Mouse (Mus musculus): ENCODE results near the gene Gmfb.

The Gmfb gene

DNA sequence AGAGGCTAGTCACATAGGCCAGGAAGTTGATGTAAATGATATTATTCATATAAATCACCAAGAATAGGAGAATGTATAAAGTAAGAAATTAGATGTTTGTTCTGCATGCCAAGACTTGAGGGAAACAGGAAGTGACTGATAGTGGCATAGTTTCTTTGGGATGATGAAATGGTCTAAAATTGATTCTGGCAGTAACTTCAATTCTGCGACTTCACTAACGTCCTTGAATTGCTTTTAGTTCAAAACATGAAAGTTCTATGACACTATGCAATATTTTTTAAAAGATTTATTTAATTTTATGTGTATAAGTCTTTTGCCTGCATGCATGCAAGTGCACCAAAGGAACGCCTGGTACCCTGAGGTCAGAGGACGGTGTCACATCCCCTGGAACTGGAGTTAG lies 18.8 kb downstream of the Gmfb start:
- no peak for DNase-seq (ENCODE audit: low spot score in 2 of 2)

DNA sequence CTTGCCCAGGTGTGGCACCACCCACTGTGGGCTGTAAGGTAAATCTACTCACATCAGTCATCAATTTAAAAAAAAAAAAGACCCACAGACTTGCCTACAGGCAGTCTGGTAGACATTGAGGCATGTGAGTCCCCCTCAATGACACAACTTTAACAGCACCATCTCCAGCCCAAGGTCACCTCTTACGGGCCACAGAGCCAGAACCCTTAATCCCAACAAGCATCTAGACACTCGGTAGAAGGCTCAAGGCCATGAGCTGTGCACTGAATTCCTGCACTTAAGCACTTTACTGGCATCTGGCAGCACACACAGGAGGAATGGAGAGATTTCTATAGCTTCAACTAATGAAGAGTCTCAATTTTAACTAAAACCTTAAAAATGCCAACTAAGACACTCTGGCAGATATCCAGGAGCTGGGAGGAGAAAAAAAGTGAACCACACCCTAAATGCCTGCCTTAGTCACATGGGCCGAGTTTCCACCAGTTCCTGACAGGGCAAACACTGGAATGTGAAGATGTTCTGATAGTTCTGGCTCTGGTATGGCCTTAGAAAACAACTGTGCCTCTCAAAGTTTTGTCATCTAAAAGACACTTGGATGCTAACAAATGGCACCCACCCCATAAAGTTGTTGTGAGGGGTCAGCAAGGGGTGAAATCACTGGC lies 21.2 kb downstream of the Gmfb start:
- DNase-seq (ENCODE audit: low spot score in 2 of 2), result no peak

DNA sequence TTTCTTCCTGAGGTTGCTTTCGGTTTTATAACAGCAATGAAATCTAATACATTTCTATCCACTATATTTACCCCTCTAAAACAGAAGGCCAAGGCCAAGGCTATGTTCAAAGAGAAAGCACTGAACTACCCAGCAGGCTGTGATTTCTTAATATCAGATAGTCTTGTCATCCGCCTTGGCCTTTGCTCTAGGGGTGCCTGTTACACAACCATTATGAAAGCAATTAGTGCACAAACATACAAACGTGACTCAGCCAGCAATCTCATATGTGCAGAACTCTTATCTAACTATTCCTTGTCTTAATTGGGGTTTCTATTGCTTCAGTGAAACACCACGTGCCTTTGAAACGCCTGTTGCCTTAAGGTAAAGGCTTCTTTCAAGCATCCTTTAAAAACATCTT lies 27.9 kb downstream of the Gmfb start:
- no peak for DNase-seq (ENCODE audit: low spot score in 2 of 2)

DNA sequence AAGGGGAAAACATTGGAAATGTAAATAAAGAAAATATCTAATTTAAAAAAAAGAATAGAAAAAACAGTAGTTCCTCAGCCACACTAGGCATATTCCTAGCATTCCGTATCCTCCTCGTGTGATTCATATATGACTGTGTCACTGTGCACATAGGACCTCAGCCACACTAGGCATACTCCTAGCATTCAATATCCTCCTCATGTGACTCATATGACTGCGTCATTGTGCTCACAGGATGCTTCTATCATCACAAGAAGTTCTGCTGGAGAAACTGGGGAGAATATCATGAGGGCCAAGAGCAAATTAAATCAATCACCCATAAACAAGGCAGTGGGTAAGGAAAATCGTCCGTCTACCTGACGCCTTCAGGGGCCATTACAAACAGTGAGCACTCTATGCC lies 31.3 kb downstream of the Gmfb start:
- no peak for DNase-seq (ENCODE audit: low spot score in 2 of 2)

DNA sequence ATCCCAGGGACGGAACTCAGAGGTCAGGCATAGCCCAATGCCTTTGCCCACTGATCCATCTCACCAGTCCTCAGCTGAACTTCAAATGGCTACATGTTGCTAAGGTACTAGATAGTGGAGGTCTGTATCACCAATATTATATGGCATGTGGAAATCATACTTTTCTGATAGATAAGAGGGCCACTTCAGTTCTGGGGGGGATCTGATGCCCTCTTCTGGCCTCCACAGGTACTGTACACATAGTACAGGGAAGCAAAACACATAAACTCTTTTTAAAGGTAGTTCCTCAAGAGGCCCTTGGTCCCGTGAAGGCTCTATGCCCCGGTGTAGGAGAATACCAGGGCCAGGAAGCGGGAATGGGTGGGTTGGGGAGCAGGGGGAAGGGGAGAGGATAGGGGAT lies 31.7 kb downstream of the Gmfb start:
- DNase-seq (ENCODE audit: low spot score in 2 of 2), result no peak

DNA sequence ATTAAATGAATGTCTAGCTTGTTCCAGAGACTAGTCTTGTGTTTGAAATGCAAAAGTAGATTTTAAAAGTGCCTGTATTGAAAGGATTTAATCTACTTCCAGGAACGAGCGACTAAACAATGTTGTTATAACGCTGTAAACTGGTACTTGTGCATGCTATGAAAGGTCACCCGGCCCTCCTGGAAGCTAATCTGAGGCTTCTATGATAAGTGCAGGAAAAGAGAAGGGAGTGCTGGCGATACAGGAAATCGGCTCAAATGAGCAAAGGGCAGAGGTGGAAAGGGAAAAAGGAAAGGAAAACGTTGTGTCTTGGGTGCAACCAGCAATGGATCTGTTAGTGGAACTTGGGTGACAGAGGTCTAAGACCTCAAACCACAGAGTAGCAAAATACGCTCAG lies 33.5 kb downstream of the Gmfb start:
- DNase-seq (ENCODE audit: low spot score in 2 of 2), result no peak

DNA sequence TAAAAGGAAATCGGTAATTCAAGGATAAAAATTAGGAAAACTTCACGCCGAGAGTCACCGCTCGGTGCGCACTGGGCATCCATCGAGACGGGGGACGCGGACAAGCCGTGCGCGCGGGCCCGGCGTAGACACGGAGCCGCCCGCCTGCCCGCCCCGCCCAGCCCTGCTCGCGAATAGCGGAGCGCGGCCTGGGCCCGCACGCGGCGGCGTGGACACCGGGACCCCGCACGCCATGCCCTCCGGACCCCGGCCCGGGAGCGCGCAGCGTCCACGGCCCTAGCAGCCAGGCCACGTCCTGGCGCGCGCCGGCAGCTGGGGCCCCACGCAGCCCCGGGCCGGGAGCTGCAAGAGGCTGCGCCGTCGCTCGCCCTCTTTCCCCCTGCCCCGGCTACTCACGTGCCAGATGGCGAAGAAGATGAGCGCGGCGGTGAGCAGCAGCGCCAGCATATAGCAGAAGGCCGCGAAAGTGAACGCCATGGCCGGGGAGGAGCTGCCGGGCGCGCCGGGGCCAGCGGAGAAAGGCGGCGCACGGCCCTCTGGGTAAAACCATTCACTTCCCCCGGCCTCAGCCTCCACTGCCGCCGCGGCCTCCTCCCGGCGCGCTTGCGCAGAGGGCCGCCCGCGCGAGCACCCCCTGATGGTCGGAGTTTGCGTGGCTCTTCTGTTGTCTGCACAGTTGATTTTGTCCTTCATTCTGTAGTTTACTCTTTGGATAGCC lies 34.1 kb downstream of the Gmfb start, which contains the start of gene Cnih1:
Gene Cnih1 (minus strand): TSS at position 625 of the 718 bp plus-strand sequence.
- peak; percentile 84 to 90 for DNase-seq (ENCODE audit: low spot score in 2 of 2)

DNA sequence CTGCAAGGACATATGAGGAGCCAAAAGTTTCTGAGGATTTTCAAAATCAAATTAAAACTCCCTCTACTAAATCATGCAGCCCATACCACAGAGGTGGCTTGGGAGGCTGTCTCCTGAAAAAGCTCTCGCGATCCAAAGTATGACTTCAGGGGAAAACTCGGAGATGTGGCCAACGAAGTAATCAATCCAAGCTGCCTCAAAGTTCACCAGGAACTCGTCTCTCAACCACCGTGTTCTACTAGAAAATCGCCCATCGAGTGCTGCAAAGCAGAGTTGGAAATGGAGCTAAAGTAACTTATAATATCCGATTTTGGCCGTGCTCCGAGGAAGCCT lies 34.6 kb downstream of the Gmfb start:
- no peak for DNase-seq (ENCODE audit: low spot score in 2 of 2)

DNA sequence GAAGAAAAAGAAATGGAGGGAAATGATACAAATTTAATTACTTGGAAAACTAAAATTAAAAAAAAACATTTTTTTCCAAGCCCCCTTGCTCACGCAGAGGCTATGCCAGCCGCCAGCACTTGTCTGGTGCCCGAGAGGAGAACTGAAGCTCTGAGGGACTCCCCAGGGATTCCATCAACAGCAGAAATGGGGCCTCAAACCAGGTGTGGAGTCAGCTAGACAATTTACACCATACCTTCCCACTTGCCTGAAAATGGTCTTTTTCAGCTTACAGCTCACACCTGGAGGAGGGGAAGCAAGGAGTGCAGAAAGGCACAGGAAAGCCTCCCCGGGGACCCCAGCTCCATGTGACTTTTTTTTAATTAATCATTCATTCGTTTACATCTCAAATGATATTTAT lies 36.8 kb downstream of the Gmfb start:
- DNase-seq (ENCODE audit: low spot score in 2 of 2), result no peak

DNA sequence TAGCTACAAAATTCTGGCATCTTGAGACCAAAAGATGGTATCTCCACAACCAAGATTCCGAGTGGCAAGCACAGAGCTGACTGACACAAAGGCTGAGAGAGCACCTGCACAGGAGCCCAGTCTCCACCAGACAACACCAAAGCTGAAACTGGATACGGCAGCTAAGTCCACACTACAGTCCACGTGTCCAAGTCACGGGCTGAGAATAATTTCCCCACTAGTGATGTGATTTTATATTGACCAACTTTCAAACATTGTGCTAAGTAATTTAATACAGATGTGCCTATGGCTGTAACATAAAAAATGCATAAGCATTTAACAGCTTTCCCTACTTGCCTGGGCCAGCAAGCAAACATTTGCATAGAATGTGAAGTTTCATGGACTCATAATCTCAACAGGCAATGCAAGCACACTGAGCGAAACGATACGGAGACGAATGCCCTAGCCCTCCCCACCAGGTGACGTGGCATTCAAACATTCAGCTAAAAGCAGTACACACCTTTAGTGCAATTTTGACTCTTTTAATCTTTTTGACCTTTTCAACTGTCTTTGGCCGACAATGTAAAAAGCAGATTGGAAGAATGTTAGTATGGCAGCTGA lies 38.6 kb downstream of the Gmfb start:
- DNase-seq (ENCODE audit: low spot score in 2 of 2), result no peak

DNA sequence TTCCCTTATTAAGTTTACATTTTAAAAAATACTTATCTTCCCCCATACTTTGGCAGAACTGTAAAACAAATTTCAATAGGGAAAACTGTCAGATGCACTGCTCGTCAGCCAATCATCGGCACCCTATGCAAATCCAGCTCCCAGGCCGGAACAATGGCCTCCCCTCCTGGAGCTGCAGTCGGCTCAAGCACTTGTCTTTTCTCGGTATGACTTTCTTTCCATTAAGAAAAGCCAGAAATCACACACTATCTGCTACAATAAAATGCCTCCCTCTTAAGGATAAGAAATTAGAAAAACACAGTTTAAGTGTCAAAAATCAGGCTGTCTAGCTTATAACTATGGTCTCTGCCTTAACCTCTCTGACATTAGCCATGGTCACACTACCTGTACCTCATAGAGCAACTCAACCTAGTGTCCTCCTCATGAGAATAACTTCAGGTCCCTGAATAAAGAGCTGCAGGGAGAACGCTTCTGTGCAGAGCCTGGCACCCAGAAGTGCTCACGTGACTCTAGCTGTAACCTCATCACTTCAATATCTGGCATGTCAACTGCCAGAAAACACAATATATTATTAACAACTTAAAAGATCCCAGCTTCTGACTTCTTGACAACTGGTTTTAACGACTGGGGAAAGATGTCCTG lies 39.7 kb downstream of the Gmfb start:
- DNase-seq (ENCODE audit: low spot score in 2 of 2), result no peak

DNA sequence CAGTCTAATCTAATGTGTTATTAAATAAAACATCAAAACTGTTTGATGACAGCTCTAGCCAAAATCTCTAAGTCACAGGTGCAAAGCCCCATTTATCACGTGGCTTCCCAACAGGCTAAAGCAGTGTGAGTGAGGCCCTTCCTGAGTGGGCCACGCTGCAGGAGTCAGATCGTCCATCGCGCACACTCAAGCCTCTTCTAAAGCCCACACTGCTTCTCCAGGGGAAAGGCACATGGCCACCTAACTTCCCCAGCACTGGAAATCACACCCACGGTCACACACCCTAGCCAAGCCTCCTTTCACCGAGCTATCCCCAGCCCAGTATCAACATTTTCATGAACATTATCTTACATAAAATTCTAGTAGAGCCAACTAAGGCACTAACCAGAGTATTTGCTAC lies 41.0 kb downstream of the Gmfb start:
- no peak for DNase-seq (ENCODE audit: low spot score in 2 of 2)

DNA sequence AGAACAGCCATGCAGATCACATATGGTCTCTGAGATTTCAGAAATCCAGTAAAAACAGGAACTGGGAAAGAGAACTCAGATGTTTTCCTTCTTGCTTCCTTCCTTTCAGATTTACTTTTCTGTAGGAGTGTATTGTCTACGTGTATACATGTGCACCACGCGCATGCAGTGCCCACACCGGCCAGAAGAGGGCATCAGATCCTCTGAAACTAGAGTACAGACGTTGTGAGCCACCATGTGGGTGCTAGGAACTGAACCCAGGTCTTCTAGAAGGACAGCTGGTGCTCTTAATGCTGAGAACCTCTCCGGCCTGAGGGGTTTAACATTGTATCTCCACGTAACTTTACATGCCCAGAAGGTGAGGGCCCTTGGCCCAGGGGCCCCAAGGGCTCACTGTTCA lies 42.8 kb downstream of the Gmfb start:
- DNase-seq (ENCODE audit: low spot score in 2 of 2), result no peak

DNA sequence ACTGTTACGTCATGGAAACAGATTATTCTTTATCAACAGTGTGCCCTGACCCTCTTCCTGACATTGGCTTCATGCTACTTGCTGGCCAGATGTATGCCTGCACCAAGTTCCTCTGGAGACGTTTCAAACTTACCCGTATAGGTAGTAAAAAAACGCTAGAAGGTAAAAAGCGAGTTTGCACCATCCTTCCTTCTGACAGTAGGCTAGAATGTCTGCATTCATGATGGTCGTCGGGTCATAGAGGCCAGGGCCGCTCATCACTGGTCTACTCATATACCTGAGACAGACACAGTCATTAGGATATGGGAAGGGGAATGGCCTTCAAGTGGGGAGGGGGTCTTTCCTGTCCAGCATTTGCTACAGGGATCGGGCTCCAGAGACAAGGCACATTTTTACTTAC lies 43.3 kb downstream of the Gmfb start:
- DNase-seq (ENCODE audit: low spot score in 2 of 2), result no peak

DNA sequence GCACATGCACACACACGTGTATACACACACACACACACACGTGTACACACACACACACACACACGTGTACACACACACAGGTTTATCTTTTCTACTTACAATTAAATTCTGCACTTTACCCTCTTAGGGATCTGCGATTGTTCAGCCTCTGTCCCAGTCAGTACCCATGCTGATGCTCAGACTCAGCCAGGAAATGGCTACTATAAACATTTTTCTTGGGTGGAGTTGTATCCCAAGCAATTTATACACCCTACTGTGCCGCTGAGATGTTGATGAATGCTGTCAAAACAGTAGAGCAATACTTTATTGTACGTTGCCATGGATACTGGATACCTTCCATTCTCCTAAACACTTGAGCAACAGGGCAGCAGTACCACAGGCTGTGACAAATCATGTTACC lies 52.0 kb downstream of the Gmfb start:
- peak in 1 of 2 experiments; percentile 12 for DNase-seq (ENCODE audit: low spot score in 2 of 2)

DNA sequence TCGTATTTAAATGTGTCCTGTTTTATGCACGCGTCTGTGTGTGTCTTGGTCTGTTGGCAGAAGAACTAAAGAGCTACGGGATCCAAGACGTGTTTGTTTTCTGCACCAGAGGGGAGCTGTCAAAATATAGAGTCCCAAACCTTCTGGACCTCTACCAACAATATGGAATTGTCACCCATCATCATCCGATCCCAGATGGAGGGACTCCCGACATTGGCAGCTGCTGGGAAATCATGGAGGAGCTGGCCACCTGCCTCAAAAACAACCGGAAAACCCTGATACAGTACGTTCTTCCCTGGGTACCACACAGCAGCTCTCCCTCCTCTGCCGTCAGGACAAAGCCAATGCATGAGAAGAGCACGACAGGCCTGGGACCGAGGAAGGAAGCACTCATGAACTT lies 54.9 kb downstream of the Gmfb start:
- DNase-seq (ENCODE audit: low spot score in 2 of 2), result peak in 1 of 2 experiments; percentile 39

DNA sequence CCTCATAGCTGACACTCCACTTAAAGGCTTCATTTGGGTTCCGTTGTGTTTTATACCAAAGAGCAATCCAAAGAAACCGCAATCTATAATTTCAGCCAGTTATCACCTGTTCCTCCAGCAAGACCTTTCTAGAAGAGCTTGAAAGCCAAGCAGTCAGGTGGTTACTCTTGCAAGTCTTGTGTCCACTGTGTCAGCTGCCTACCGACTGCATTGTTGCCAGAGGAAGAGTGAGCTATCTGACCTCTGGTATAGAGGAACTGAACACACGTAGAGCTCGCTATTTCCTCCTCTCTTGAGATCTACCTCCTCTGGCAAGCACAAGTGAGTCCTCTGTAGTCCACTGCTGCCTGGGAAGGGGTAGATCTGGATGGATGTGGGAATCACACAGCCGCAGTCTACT lies 60.9 kb downstream of the Gmfb start:
- DNase-seq (ENCODE audit: low spot score in 2 of 2), result no peak

DNA sequence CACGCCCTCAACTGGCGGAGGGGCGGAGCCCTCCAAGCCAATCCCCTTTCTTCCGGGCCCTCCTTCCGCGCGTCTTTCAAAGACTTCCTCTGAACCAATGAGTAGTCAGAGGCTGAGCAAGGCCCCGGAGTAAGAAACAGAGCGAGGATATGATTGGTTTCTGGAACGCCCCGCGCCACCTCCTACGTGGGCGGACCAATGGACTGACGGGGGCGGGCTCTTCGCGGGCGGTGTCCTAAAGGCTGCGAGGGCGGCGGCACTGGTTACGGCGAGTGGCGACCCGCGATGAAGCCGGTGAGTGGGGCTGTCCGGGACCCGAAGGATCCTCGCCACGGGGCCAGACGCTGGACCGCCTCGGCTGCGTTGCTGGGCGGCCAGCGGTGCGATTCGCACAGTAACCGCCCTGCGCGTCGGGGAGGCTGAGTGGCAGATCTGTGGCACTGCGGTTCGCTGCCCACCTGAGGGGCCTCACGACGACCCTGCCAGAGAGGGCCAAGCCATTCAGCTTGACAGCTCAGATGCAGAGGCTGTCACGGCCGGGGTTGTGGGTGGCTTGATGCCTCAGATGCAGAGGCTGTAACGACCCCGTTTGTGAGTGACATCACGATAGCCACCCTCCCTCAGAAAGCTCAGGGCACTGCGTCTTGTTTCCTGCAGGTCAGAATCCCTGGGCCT lies 61.5 kb downstream of the Gmfb start, which contains the start of gene Cdkn3:
Gene Cdkn3 (plus strand): TSS at position 187 of the 675 bp plus-strand sequence.
- peak; percentile 89 for DNase-seq (ENCODE audit: low spot score in 2 of 2)

DNA sequence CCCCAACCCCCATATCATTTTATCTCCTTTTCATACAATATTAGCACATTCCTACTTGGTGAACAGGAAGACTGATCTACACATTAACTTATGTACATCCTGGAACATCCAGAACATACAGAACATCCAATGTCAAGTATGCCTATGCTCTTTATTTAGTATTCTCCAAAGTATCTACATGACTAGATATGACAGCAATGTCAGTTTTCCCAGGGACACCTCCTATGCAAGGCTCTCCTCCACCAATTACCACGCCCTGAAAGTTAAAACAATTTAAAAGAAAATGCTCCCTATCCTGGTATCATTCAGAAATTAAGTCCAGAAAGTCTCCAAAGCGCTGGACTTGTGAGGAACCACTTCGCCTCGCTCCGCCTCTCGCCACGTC lies 62.1 kb downstream of the Gmfb start:
- no peak for DNase-seq (ENCODE audit: low spot score in 2 of 2)
